Mouse (Mus musculus) cerebellum, adult 11 months (tissue): ENCODE results near the gene Olfr59.

Experiments
- DNase-seq: peaks from one replicate; pipeline ENCODE4 v3.0.0; 2022

Gene Olfr59

GRCm38 (mm10) chr11:74283436-74283835 is at the start of gene Olfr59:
TSS of gene Olfr59 (plus strand) at chr11:74283736.
- DNase-seq = no peak

GRCm38 (mm10) chr11:74241201-74241600 is 42.3 kb upstream of the Olfr59 start:
- DNase-seq = no peak

DNA sequence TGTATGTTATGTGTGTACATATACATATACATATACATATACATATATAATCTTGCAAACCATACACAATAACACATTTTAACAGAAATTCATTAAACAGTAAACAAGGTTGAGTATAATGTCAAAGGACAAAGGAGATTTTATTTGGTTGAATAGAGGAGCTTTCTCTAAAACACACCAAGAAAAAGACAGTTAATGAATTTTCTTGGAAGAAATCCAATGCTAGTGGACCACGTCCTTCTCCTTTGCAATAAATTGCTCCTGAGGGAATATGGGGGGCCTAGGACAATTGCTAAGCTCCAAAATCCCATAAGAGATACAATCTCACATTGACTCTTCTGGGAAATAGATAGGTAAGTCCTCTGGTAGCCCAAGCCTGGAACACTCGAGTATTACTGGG is 24.0 kb upstream of the Olfr59 start, which contains the start of gene Olfr406:
Gene Olfr406 (plus strand): TSS at position 301 of the 400 bp plus-strand sequence.
- no peak for DNase-seq

DNA sequence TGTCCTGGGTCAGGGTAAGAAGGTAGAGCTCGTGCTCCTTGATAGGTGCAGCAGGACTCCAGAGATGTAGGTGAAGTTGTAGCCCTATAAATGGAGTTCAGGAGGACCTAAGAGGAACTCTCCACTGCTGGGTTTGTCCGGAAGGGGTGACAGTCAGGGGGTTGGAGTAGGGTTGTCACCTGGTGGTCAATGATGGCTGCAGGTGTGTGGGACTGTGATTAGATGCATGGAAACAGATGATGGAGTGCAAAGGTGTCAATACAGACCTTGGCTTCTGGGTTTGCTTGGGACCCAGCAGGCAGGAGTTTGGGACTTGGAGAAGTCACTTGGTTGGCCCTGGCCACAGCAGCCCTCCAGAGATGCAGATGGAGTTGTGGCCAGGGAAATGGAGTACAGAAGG is 3.7 kb downstream of the Olfr59 start:
- DNase-seq = no peak

- no peak for DNase-seq
Observed at GRCm38 (mm10) chr11:74326044-74326443, 42.5 kb downstream of the Olfr59 start.

- DNase-seq = no peak
Observed at GRCm38 (mm10) chr11:74328781-74329180, 45.2 kb downstream of the Olfr59 start.

GRCm38 (mm10) chr11:74337931-74338330 is 54.4 kb downstream of the Olfr59 start, which contains the start of gene Olfr410:
TSS of gene Olfr410 (minus strand) at chr11:74338031.
- no peak for DNase-seq
